Mouse (Mus musculus) thymus, postnatal 10 days (tissue): ENCODE data around the gene Rbfox2.

ENCODE experiments used
- DNase-seq, 2 experiments: peaks; one replicate each; pipeline ENCODE4 v3.0.0; 2021; ENCODE audit warnings: low spot score in 2 of 2

The Rbfox2 gene

GRCm38 (mm10) chr15:77196001-77196400 lies 110.8 kb downstream of the Rbfox2 start:
- DNase-seq: no peak

GRCm38 (mm10) chr15:77192154-77192935 lies 114.5 kb downstream of the Rbfox2 start:
- no peak for DNase-seq

GRCm38 (mm10) chr15:77186096-77186495 lies 120.7 kb downstream of the Rbfox2 start:
- DNase-seq: no peak

- no peak for DNase-seq
These were observed 121.2 kb downstream of the Rbfox2 start for GRCm38 (mm10) chr15:77185614-77186013.

- no peak for DNase-seq
These were observed 124.0 kb downstream of the Rbfox2 start for GRCm38 (mm10) chr15:77182800-77183199.

GRCm38 (mm10) chr15:77174018-77174417 lies 132.8 kb downstream of the Rbfox2 start:
- no peak for DNase-seq

GRCm38 (mm10) chr15:77172414-77172813 lies 134.4 kb downstream of the Rbfox2 start:
- DNase-seq: no peak

- no peak for DNase-seq
These were observed 138.0 kb downstream of the Rbfox2 start for GRCm38 (mm10) chr15:77168781-77169180.

GRCm38 (mm10) chr15:77166225-77166732 lies 140.5 kb downstream of the Rbfox2 start:
- DNase-seq: no peak

GRCm38 (mm10) chr15:77163336-77163735 lies 143.5 kb downstream of the Rbfox2 start:
- no peak for DNase-seq

- DNase-seq: no peak
These were observed 143.9 kb downstream of the Rbfox2 start for GRCm38 (mm10) chr15:77162931-77163330.

- DNase-seq: no peak
These were observed 145.4 kb downstream of the Rbfox2 start for GRCm38 (mm10) chr15:77161382-77161781.

- no peak for DNase-seq
These were observed 146.0 kb downstream of the Rbfox2 start for GRCm38 (mm10) chr15:77160848-77161247.

GRCm38 (mm10) chr15:77156525-77156924 lies 150.3 kb downstream of the Rbfox2 start:
- no peak for DNase-seq

- DNase-seq: no peak
These were observed 152.5 kb downstream of the Rbfox2 start for GRCm38 (mm10) chr15:77154248-77154785.

- DNase-seq: no peak
These were observed 153.2 kb downstream of the Rbfox2 start for GRCm38 (mm10) chr15:77153625-77154024.

GRCm38 (mm10) chr15:77153088-77153546 lies 153.7 kb downstream of the Rbfox2 start:
- DNase-seq: no peak

- DNase-seq: no peak
These were observed 154.3 kb downstream of the Rbfox2 start for GRCm38 (mm10) chr15:77152336-77153087.

- no peak for DNase-seq
These were observed 155.0 kb downstream of the Rbfox2 start for GRCm38 (mm10) chr15:77151816-77152215.

- no peak for DNase-seq
These were observed 155.6 kb downstream of the Rbfox2 start for GRCm38 (mm10) chr15:77151178-77151577.

- no peak for DNase-seq
These were observed 156.4 kb downstream of the Rbfox2 start for GRCm38 (mm10) chr15:77150424-77150841.

GRCm38 (mm10) chr15:77150000-77150399 lies 156.8 kb downstream of the Rbfox2 start:
- no peak for DNase-seq
